Comparison of ENCODE assay signal across 31 mouse cellular contexts in the genomic region with DNA sequence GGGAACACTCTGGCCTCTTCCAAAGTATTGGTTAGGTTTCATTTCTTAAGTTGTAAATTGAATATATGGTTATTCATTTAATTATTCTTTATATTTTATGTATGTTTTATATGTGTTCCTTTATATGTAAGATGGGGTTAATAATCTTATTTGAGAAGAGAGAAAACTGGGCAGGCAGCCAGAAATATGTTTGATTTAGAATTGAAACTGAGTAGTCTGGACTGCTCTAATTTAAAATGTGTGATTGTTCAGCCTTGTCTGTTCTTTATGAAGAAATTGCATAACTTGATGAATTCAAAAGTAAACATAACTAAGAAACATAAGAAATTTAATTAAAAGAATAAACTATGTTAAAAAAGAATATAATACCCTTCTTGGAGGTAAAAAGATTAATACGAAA.
DNase-seq lines count a peak whose midpoint lies in the region; ATAC-seq and TF ChIP-seq lines count a peak whose summit lies in the region.
"Had no signal": no experiment of that assay in that cellular context is flagged by ENCODE, and none has a peak within 500 bp of the region (broad histone marks: within the 10 kb centered on the region; RNA-seq: fewer than 3 reads in every experiment).

No protein-coding gene starts in this region.

- WGBS in embryonic facial prominence, embryonic 14.5 days, result 63% methylated on average over 1 of the region's 1 CpGs
- WGBS in embryonic facial prominence, embryonic 10.5 days, result 96% methylated on average over 1 of the region's 1 CpGs
- WGBS in limb, embryonic 14.5 days, result 70% methylated on average over 1 of the region's 1 CpGs
- 96% methylated on average over 1 of the region's 1 CpGs for WGBS in limb, embryonic 10.5 days

- no peaks in the 10 kb centered on the region for H3K27me3 ChIP-seq in embryonic facial prominence, embryonic 14.5 days (replicated peaks; ENCODE audit: control insufficient read depth, insufficient read depth, low read length)
- H3K27me3 ChIP-seq in embryonic facial prominence, embryonic 10.5 days (replicated peaks; ENCODE audit: low read depth, poor library complexity, severe bottlenecking), result no peaks in the 10 kb centered on the region
- H3K27me3 ChIP-seq in limb, embryonic 14.5 days (ENCODE audit: control insufficient read depth, insufficient read depth, low read length), result no peaks in the 10 kb centered on the region
- H3K27me3 ChIP-seq in limb, embryonic 10.5 days (ENCODE audit: low read depth, poor library complexity, severe bottlenecking), result no peaks in the 10 kb centered on the region
- H3K27me3 ChIP-seq: embryonic facial prominence, embryonic 12.5 days; forebrain, embryonic 12.5 days; heart, embryonic 15.5 days; limb, embryonic 12.5 days; liver, embryonic 12.5 days; megakaryocyte, embryonic 14.5 days; midbrain, embryonic 13.5 days; Patski; stomach, embryonic 15.5 days had no signal

- no peaks in the 10 kb centered on the region for H3K36me3 ChIP-seq in embryonic facial prominence, embryonic 14.5 days (ENCODE audit: control insufficient read depth, insufficient read depth, low read length)
- no peaks in the 10 kb centered on the region for H3K36me3 ChIP-seq in embryonic facial prominence, embryonic 10.5 days (replicated peaks)
- no peaks in the 10 kb centered on the region for H3K36me3 ChIP-seq in limb, embryonic 14.5 days (ENCODE audit: control insufficient read depth, insufficient read depth, low read length)
- H3K36me3 ChIP-seq in limb, embryonic 10.5 days, result no peaks in the 10 kb centered on the region
- H3K36me3 ChIP-seq: embryonic facial prominence, embryonic 12.5 days; G1E; heart, embryonic 10.5 days; heart, embryonic 15.5 days; limb, embryonic 12.5 days; liver, embryonic 12.5 days; stomach, embryonic 15.5 days had no signal

- ATAC-seq in embryonic facial prominence, embryonic 14.5 days (ENCODE audit: low read depth), result no peak
- no peak for ATAC-seq in limb, embryonic 14.5 days (ENCODE audit: low FRiP score, low read depth)
- ATAC-seq: intestine, embryonic 16.5 days; liver, embryonic 12.5 days; midbrain, embryonic 13.5 days; Patski had no signal

- no peak overlapping the region for H3K4me3 ChIP-seq in embryonic facial prominence, embryonic 14.5 days (ENCODE audit: low read depth, low read length)
- H3K4me3 ChIP-seq in embryonic facial prominence, embryonic 10.5 days, result no peak overlapping the region
- no peak overlapping the region for H3K4me3 ChIP-seq in limb, embryonic 14.5 days (replicated peaks; ENCODE audit: low read length)
- no peak overlapping the region for H3K4me3 ChIP-seq in limb, embryonic 10.5 days
- H3K4me3 ChIP-seq: embryonic facial prominence, embryonic 12.5 days; forebrain, embryonic 12.5 days; heart, embryonic 10.5 days; heart, embryonic 15.5 days; limb, embryonic 12.5 days; liver, embryonic 12.5 days; megakaryocyte, embryonic 14.5 days; midbrain, embryonic 13.5 days; stomach, embryonic 15.5 days had no signal

- no peaks in the 10 kb centered on the region for H3K9me3 ChIP-seq in embryonic facial prominence, embryonic 14.5 days (ENCODE audit: control insufficient read depth, low read length)
- no peaks in the 10 kb centered on the region for H3K9me3 ChIP-seq in embryonic facial prominence, embryonic 10.5 days
- H3K9me3 ChIP-seq in limb, embryonic 14.5 days (ENCODE audit: control insufficient read depth, low read length), result no peaks in the 10 kb centered on the region
- no peaks in the 10 kb centered on the region for H3K9me3 ChIP-seq in limb, embryonic 10.5 days (replicated peaks)
- H3K9me3 ChIP-seq: embryonic facial prominence, embryonic 12.5 days; forebrain, embryonic 12.5 days; heart, embryonic 10.5 days; heart, embryonic 15.5 days; limb, embryonic 12.5 days; liver, embryonic 12.5 days; megakaryocyte, embryonic 14.5 days; midbrain, embryonic 13.5 days; stomach, embryonic 15.5 days had no signal

- peaks cover 10% of the 10 kb centered on the region; the same call in 1 of the 2 replicates for H3K4me1 ChIP-seq in embryonic facial prominence, embryonic 14.5 days (ENCODE audit: control insufficient read depth, insufficient read depth, low read length)
- H3K4me1 ChIP-seq in embryonic facial prominence, embryonic 10.5 days, result no peaks in the 10 kb centered on the region
- peaks cover 6% of the 10 kb centered on the region; the same call in 1 of the 2 replicates for H3K4me1 ChIP-seq in limb, embryonic 14.5 days (ENCODE audit: control insufficient read depth, insufficient read depth, low read length)
- H3K4me1 ChIP-seq in limb, embryonic 10.5 days, result no peaks in the 10 kb centered on the region
- H3K4me1 ChIP-seq: forebrain, embryonic 12.5 days; heart, embryonic 10.5 days; heart, embryonic 15.5 days; liver, embryonic 12.5 days; megakaryocyte, embryonic 14.5 days; midbrain, embryonic 13.5 days; stomach, embryonic 15.5 days had no signal

- peak; percentile 80 for DNase-seq in embryonic facial prominence, embryonic 14.5 days (ENCODE audit: low spot score)
- no peak for DNase-seq in embryonic facial prominence, embryonic 10.5 days (ENCODE audit: low spot score)
- DNase-seq in limb, embryonic 14.5 days (ENCODE audit: low spot score), result peak; percentile 58
- DNase-seq in limb, embryonic 10.5 days (ENCODE audit: low spot score), result no peak
- peak; percentile 3 for DNase-seq in lung, postnatal 10 days
- DNase-seq in lung, postnatal 4 days, result no peak
- DNase-seq in brain, embryonic 14.5 days (ENCODE audit: low read depth), result peak; percentile 59
- no peak for DNase-seq in spleen, postnatal 10 days (ENCODE audit: low spot score in 2 of 2)
- DNase-seq: adrenal gland, postnatal 14 days; cerebellum, adult 18-20 months; cerebellum, postnatal 14 days; gastrocnemius, postnatal 25 days; heart, adult 11 months; kidney, adult 8-10 months; kidney, postnatal 10 days; retina, postnatal 1 day; right cerebral cortex, postnatal 14 days; thymus, adult 18-20 months; thymus, postnatal 25 days had no signal

- TF ChIP-seq CTCF in brain, embryonic 14.5 days (IDR thresholded peaks at IDR 0.05; ENCODE audit: borderline replicate concordance, extremely low read depth, insufficient read depth, insufficient read length), result no peak

- H3K4me2 ChIP-seq in embryonic facial prominence, embryonic 14.5 days (ENCODE audit: low read depth, low read length), result no peak overlapping the region
- no peak overlapping the region for H3K4me2 ChIP-seq in limb, embryonic 14.5 days (replicated peaks; ENCODE audit: low read depth, low read length, severe bottlenecking)
- H3K4me2 ChIP-seq: embryonic facial prominence, embryonic 12.5 days; forebrain, embryonic 12.5 days; heart, embryonic 15.5 days; limb, embryonic 12.5 days; liver, embryonic 12.5 days; midbrain, embryonic 13.5 days; stomach, embryonic 15.5 days had no signal

- no peak overlapping the region for H3K27ac ChIP-seq in embryonic facial prominence, embryonic 14.5 days (replicated peaks; ENCODE audit: low read depth, low read length)
- H3K27ac ChIP-seq in embryonic facial prominence, embryonic 10.5 days (replicated peaks), result no peak overlapping the region
- H3K27ac ChIP-seq in limb, embryonic 14.5 days (replicated peaks; ENCODE audit: low read depth, low read length), result no peak overlapping the region
- no peak overlapping the region for H3K27ac ChIP-seq in limb, embryonic 10.5 days
- H3K27ac ChIP-seq: embryonic facial prominence, embryonic 12.5 days; forebrain, embryonic 12.5 days; heart, embryonic 10.5 days; heart, embryonic 15.5 days; limb, embryonic 12.5 days; liver, embryonic 12.5 days; midbrain, embryonic 13.5 days; stomach, embryonic 15.5 days had no signal

- no peak for TF ChIP-seq POLR2A in limb, embryonic 14.5 days (IDR thresholded peaks at IDR 0.05; ENCODE audit: borderline replicate concordance, extremely low read depth, insufficient read depth, insufficient read length)
- no peak for TF ChIP-seq POLR2A in brain, embryonic 14.5 days (IDR thresholded peaks at IDR 0.05; ENCODE audit: borderline replicate concordance, extremely low read depth, insufficient read depth, insufficient read length, poor library complexity, severe bottlenecking)

- H3K9ac ChIP-seq in embryonic facial prominence, embryonic 14.5 days (ENCODE audit: low read depth, low read length), result no peak overlapping the region
- no peak overlapping the region for H3K9ac ChIP-seq in limb, embryonic 14.5 days (ENCODE audit: low read depth, low read length, severe bottlenecking)
- H3K9ac ChIP-seq: embryonic facial prominence, embryonic 12.5 days; forebrain, embryonic 12.5 days; heart, embryonic 15.5 days; limb, embryonic 12.5 days; liver, embryonic 12.5 days; midbrain, embryonic 13.5 days; stomach, embryonic 15.5 days had no signal

Comparison
In these comparisons a context has a peak if more than half of its experiments do, and no peak if none do; other contexts are left out.
1. DNase-seq: peak in embryonic facial prominence, embryonic 14.5 days (single experiment), limb, embryonic 14.5 days (single experiment), lung, postnatal 10 days (single experiment) and brain, embryonic 14.5 days (single experiment); none in embryonic facial prominence, embryonic 10.5 days (single experiment), limb, embryonic 10.5 days (single experiment), lung, postnatal 4 days (0 of 2) and spleen, postnatal 10 days (0 of 2).